Mouse (Mus musculus) lung, adult 18-20 months (tissue): Measurements from ENCODE around the gene Ccnq.
"Not testable (repeated sequence)": the region's sequence is repeated elsewhere in the genome, so short reads cannot be mapped to it uniquely, and the experiment has no call there.

Experiments used
- DNase-seq, 2 experiments: peaks; one replicate each; pipeline ENCODE4 v3.0.0; 2022; ENCODE audit warnings: mixed read lengths in 2 of 2

Ccnq gene

GRCm38 (mm10) chr11:78761086-78761485, 9.6 kb upstream of the Ccnq start:
- no peak for DNase-seq

GRCm38 (mm10) chr11:78755299-78755698, 3.8 kb upstream of the Ccnq start:
- no peak for DNase-seq

GRCm38 (mm10) chr11:78754177-78754576, 2.6 kb upstream of the Ccnq start:
- not testable (repeated sequence) for DNase-seq

GRCm38 (mm10) chr11:78753183-78753582, 1.7 kb upstream of the Ccnq start:
- DNase-seq: no peak

- no peak for DNase-seq
Measured at GRCm38 (mm10) chr11:78751843-78752203, 294 bp upstream of the Ccnq start.

GRCm38 (mm10) chr11:78746264-78746663, 5.3 kb downstream of the Ccnq start:
- DNase-seq: no peak

GRCm38 (mm10) chr11:78745475-78745874, 6.1 kb downstream of the Ccnq start:
- peak in 1 of 2 experiments; percentile 13 for DNase-seq

GRCm38 (mm10) chr11:78742461-78742860, 9.1 kb downstream of the Ccnq start:
- peak in 1 of 2 experiments; percentile 11 for DNase-seq

- no peak for DNase-seq
Measured at GRCm38 (mm10) chr11:78741958-78742357, 9.6 kb downstream of the Ccnq start.

GRCm38 (mm10) chr11:78739361-78739760, 12.2 kb downstream of the Ccnq start:
- DNase-seq: no peak

- no peak for DNase-seq
Measured at GRCm38 (mm10) chr11:78736877-78737408, 14.6 kb downstream of the Ccnq start.

- no peak for DNase-seq
Measured at GRCm38 (mm10) chr11:78735168-78735567, 16.4 kb downstream of the Ccnq start.

GRCm38 (mm10) chr11:78732619-78733018, 18.9 kb downstream of the Ccnq start:
- DNase-seq: no peak

- DNase-seq: no peak
Measured at GRCm38 (mm10) chr11:78730902-78731301, 20.6 kb downstream of the Ccnq start.

- DNase-seq: no peak
Measured at GRCm38 (mm10) chr11:78728041-78728440, 23.5 kb downstream of the Ccnq start.

- no peak for DNase-seq
Measured at GRCm38 (mm10) chr11:78726366-78726765, 25.2 kb downstream of the Ccnq start.

GRCm38 (mm10) chr11:78724792-78725191, 26.7 kb downstream of the Ccnq start:
- peak; percentile 50 to 75 for DNase-seq

GRCm38 (mm10) chr11:78721419-78721818, 30.1 kb downstream of the Ccnq start:
- DNase-seq: no peak

- no peak for DNase-seq
Measured at GRCm38 (mm10) chr11:78717655-78718054, 33.9 kb downstream of the Ccnq start.

GRCm38 (mm10) chr11:78708642-78709041, 42.9 kb downstream of the Ccnq start:
- no peak for DNase-seq

GRCm38 (mm10) chr11:78706026-78706425, 45.5 kb downstream of the Ccnq start:
- DNase-seq: no peak

GRCm38 (mm10) chr11:78703085-78703484, 48.4 kb downstream of the Ccnq start:
- no peak for DNase-seq

- no peak for DNase-seq
Measured at GRCm38 (mm10) chr11:78702319-78702718, 49.2 kb downstream of the Ccnq start.
